Mouse (Mus musculus): ENCODE data around the gene Hist3h2ba. TPM values are rescaled to one million over a fixed set of nuclear protein-coding genes. Genes with fewer than 3 reads are reported as not detected.
A peak's percentile ranks its signal among the peaks of the same experiment; 100 is the strongest.

The Hist3h2ba gene
- total RNA-seq, 2 experiments from 2014 or later: 7.3 to 8.0 TPM

GRCm38 (mm10) chr11:58964216-58964615 lies 15.5 kb downstream of the Hist3h2ba start:
- DNase-seq: no peak

GRCm38 (mm10) chr11:58965001-58965760 lies 16.5 kb downstream of the Hist3h2ba start:
- no peak for DNase-seq

- no peak for DNase-seq
Observed at GRCm38 (mm10) chr11:58967346-58967745, 18.6 kb downstream of the Hist3h2ba start.

- no peak for DNase-seq
Observed at GRCm38 (mm10) chr11:58968551-58968950, 19.8 kb downstream of the Hist3h2ba start.

GRCm38 (mm10) chr11:58969027-58969426 lies 20.3 kb downstream of the Hist3h2ba start:
- DNase-seq: no peak

- no peak for DNase-seq
Observed at GRCm38 (mm10) chr11:58969659-58970058, 20.9 kb downstream of the Hist3h2ba start.

- no peak for DNase-seq
Observed at GRCm38 (mm10) chr11:58970831-58971530, 22.3 kb downstream of the Hist3h2ba start.

GRCm38 (mm10) chr11:58971796-58972195 lies 23.1 kb downstream of the Hist3h2ba start:
- no peak for DNase-seq

GRCm38 (mm10) chr11:58974414-58974813 lies 25.7 kb downstream of the Hist3h2ba start:
- no peak for DNase-seq

- DNase-seq: no peak
Observed at GRCm38 (mm10) chr11:58977150-58977549, 28.4 kb downstream of the Hist3h2ba start.

- no peak for DNase-seq
Observed at GRCm38 (mm10) chr11:58977607-58978026, 28.9 kb downstream of the Hist3h2ba start.

- DNase-seq: peak; percentile 62
Observed at GRCm38 (mm10) chr11:58978027-58978705, 29.4 kb downstream of the Hist3h2ba start, which contains the start of gene Trim11. Trim11 (plus strand) TSS chr11:58978093.

- DNase-seq: no peak
Observed at GRCm38 (mm10) chr11:58978706-58979030, 29.9 kb downstream of the Hist3h2ba start.

- no peak for DNase-seq
Observed at GRCm38 (mm10) chr11:58979183-58979582, 30.5 kb downstream of the Hist3h2ba start.

GRCm38 (mm10) chr11:58979661-58980060 lies 30.9 kb downstream of the Hist3h2ba start:
- no peak for DNase-seq

GRCm38 (mm10) chr11:58980381-58980990 lies 31.8 kb downstream of the Hist3h2ba start:
- DNase-seq: no peak

- DNase-seq: peak; percentile 80
Observed at GRCm38 (mm10) chr11:58981541-58982447, 33.1 kb downstream of the Hist3h2ba start.

GRCm38 (mm10) chr11:58982471-58983097 lies 33.9 kb downstream of the Hist3h2ba start:
- no peak for DNase-seq

GRCm38 (mm10) chr11:58983691-58984341 lies 35.1 kb downstream of the Hist3h2ba start:
- DNase-seq: no peak

- DNase-seq: no peak
Observed at GRCm38 (mm10) chr11:58984657-58985056, 35.9 kb downstream of the Hist3h2ba start.

All from gastrocnemius, postnatal 10 days (tissue).